Mouse (Mus musculus) MEL (cell line): ENCODE data around the gene Slc38a2. TPM values are rescaled to one million over a fixed set of nuclear protein-coding genes. Genes with fewer than 3 reads are reported as not detected.

Experiments
- DNase-seq: peaks from one replicate; pipeline ENCODE4 v3.0.0; 2011; ENCODE audit warnings: low read depth, low spot score
- H3K27ac ChIP-seq: 2 replicates; pipeline ENCODE4 v1.5.1; 2012; ENCODE audit warnings: low read depth, mild to moderate bottlenecking, control low read depth, low read length, moderate library complexity; ENCODE audit not compliant: control insufficient read depth
- H3K27me3 ChIP-seq, 2 experiments: fragments of 150-350 bp in 1 of 2; sonication (generic) in 1 of 2; 2 replicates each; pipeline ENCODE4 v1.6.1; 2012; ENCODE audit warnings: low read length in 2 of 2, mild to moderate bottlenecking in 2 of 2, improper control_type of control experiment in 1 of 2, moderate library complexity in 1 of 2; ENCODE audit not compliant: insufficient read depth in 2 of 2, control insufficient read depth in 1 of 2
- H3K36me3 ChIP-seq, 2 experiments: 2 replicates each; pipeline ENCODE4 v1.6.1; 2012 to 2014; ENCODE audit warnings: low read length in 2 of 2, improper control_type of control experiment in 1 of 2, inconsistent platforms in 1 of 2, mild to moderate bottlenecking in 1 of 2; ENCODE audit not compliant: insufficient read depth in 2 of 2, control insufficient read depth in 1 of 2
- H3K4me1 ChIP-seq, 2 experiments: fragments of 150-350 bp in 1 of 2; sonication (generic) in 1 of 2; 2 replicates each; pipeline ENCODE4 v1.6.1; 2012; ENCODE audit warnings: low read length in 2 of 2, improper control_type of control experiment in 1 of 2, mild to moderate bottlenecking in 1 of 2; ENCODE audit not compliant: insufficient read depth in 2 of 2, control insufficient read depth in 1 of 2
- H3K4me3 ChIP-seq, 2 experiments: fragments of 150-350 bp in 1 of 2; sonication (generic) in 1 of 2; 2 replicates each; pipeline ENCODE4 v1.5.1; 2012; ENCODE audit warnings: low read depth in 2 of 2, low read length in 2 of 2, mild to moderate bottlenecking in 2 of 2, moderate library complexity in 2 of 2, control low read depth in 1 of 2, improper control_type of control experiment in 1 of 2; ENCODE audit not compliant: control insufficient read depth in 1 of 2, insufficient read depth in 1 of 2
- H3K79me2 ChIP-seq: 2 replicates; pipeline ENCODE4 v1.6.1; 2012; ENCODE audit warnings: mild to moderate bottlenecking, low read length, moderate library complexity; ENCODE audit not compliant: control insufficient read depth, poor library complexity, insufficient read depth
- H3K9ac ChIP-seq: 2 replicates; pipeline ENCODE4 v1.6.1; 2012; ENCODE audit warnings: low read depth, mild to moderate bottlenecking, control low read depth, low read length, moderate library complexity; ENCODE audit not compliant: control insufficient read depth, poor library complexity, severe bottlenecking
- H3K9me3 ChIP-seq: fragments of 150-350 bp; sonication (generic); replicated peaks from 2 replicates; pipeline ENCODE4 v1.6.1; 2012; ENCODE audit warnings: mild to moderate bottlenecking, low read length, improper control_type of control experiment, moderate library complexity; ENCODE audit not compliant: insufficient read depth
- BHLHE40 ChIP-seq: IDR thresholded peaks from 2 replicates; pipeline ENCODE4 v1.6.1; 2012; ENCODE audit warnings: low read depth, mild to moderate bottlenecking, inconsistent platforms, low read length, improper control_type of control experiment, borderline replicate concordance
- CHD2 ChIP-seq: IDR thresholded peaks from 2 replicates; pipeline ENCODE4 v1.6.1; 2011; ENCODE audit warnings: low read length, improper control_type of control experiment
- CTCF ChIP-seq, 3 experiments: IDR thresholded peaks in 2 of 3; conservative IDR thresholded peaks in 1 of 3; 2 replicates each; pipeline ENCODE4 v1.5.1; 2011 to 2012; ENCODE audit warnings: low read length in 3 of 3, low read depth in 2 of 3, mild to moderate bottlenecking in 2 of 3, improper control_type of control experiment in 1 of 3, inconsistent platforms in 1 of 3, mixed read lengths in 1 of 3, moderate library complexity in 1 of 3; ENCODE audit not compliant: control insufficient read depth in 1 of 3, insufficient read depth in 1 of 3, poor library complexity in 1 of 3, severe bottlenecking in 1 of 3
- ELF1 ChIP-seq: IDR thresholded peaks from 2 replicates; pipeline ENCODE4 v1.6.1; 2014; ENCODE audit warnings: low read depth, mild to moderate bottlenecking, inconsistent platforms, low read length, improper control_type of control experiment, moderate library complexity
- ETS1 ChIP-seq: IDR thresholded peaks from 2 replicates; pipeline ENCODE4 v1.6.1; 2012; ENCODE audit warnings: low read depth, mild to moderate bottlenecking, inconsistent platforms, low read length, improper control_type of control experiment, moderate library complexity
- GABPA ChIP-seq: IDR thresholded peaks from 2 replicates; pipeline ENCODE4 v1.6.1; 2012; ENCODE audit warnings: low read depth, mild to moderate bottlenecking, inconsistent platforms, low read length, improper control_type of control experiment, moderate library complexity
- GATA1 ChIP-seq: IDR thresholded peaks from 2 replicates; pipeline ENCODE4 v1.6.1; 2011; ENCODE audit warnings: low read depth, low read length, improper control_type of control experiment
- HCFC1 ChIP-seq: IDR thresholded peaks from 2 replicates; pipeline ENCODE4 v1.6.1; 2012; ENCODE audit warnings: low read depth, mild to moderate bottlenecking, inconsistent platforms, low read length, improper control_type of control experiment, moderate library complexity
- JUND ChIP-seq: IDR thresholded peaks from 2 replicates; pipeline ENCODE4 v1.6.1; 2011; ENCODE audit warnings: low read depth, mild to moderate bottlenecking, improper control_type of control experiment, low read length
- KAT2A ChIP-seq: conservative IDR thresholded peaks from 2 replicates; pipeline ENCODE4 v1.6.1; 2012; ENCODE audit warnings: low read depth, low read length, improper control_type of control experiment, inconsistent platforms
- MAFK ChIP-seq: IDR thresholded peaks from 2 replicates; pipeline ENCODE4 v1.6.1; 2011; ENCODE audit warnings: low read depth, mild to moderate bottlenecking, low read length, improper control_type of control experiment, borderline replicate concordance
- MAX ChIP-seq: IDR thresholded peaks from 2 replicates; pipeline ENCODE4 v1.6.1; 2011; ENCODE audit warnings: low read length, improper control_type of control experiment
- MAZ ChIP-seq: IDR thresholded peaks from 2 replicates; pipeline ENCODE4 v1.6.1; 2012; ENCODE audit warnings: low read depth, mild to moderate bottlenecking, inconsistent platforms, low read length, improper control_type of control experiment
- MEF2A ChIP-seq: IDR thresholded peaks from 2 replicates; pipeline ENCODE4 v1.6.1; 2014; ENCODE audit warnings: low read depth, mild to moderate bottlenecking, inconsistent platforms, low read length, improper control_type of control experiment; ENCODE audit not compliant: poor library complexity, insufficient replicate concordance, severe bottlenecking; ENCODE audit errors: extremely low read depth
- MXI1 ChIP-seq: IDR thresholded peaks from 2 replicates; pipeline ENCODE4 v1.6.1; 2011; ENCODE audit warnings: mild to moderate bottlenecking, low read depth, low read length, improper control_type of control experiment
- MYB ChIP-seq: IDR thresholded peaks from 2 replicates; pipeline ENCODE4 v1.6.1; 2011; ENCODE audit warnings: mild to moderate bottlenecking, low read depth, low read length, improper control_type of control experiment
- NRF1 ChIP-seq: IDR thresholded peaks from 2 replicates; pipeline ENCODE4 v1.6.1; 2014; ENCODE audit warnings: low read depth, mild to moderate bottlenecking, inconsistent platforms, low read length, improper control_type of control experiment, moderate library complexity; ENCODE audit not compliant: poor library complexity, insufficient read depth, severe bottlenecking
- POLR2AphosphoS2 ChIP-seq: IDR thresholded peaks from 2 replicates; pipeline ENCODE4 v1.6.1; 2011; ENCODE audit warnings: low read length, improper control_type of control experiment
- POLR2AphosphoS5 ChIP-seq: IDR thresholded peaks from 2 replicates; pipeline ENCODE4 v1.6.1; 2012; ENCODE audit warnings: low read depth, borderline replicate concordance, mild to moderate bottlenecking, inconsistent platforms, low read length, moderate library complexity, mixed read lengths
- RAD21 ChIP-seq: IDR thresholded peaks from 2 replicates; pipeline ENCODE4 v1.6.1; 2011; ENCODE audit warnings: mild to moderate bottlenecking, low read depth, low read length, improper control_type of control experiment
- RCOR1 ChIP-seq: IDR thresholded peaks from 2 replicates; pipeline ENCODE4 v1.6.1; 2012; ENCODE audit warnings: low read depth, mild to moderate bottlenecking, inconsistent platforms, low read length, improper control_type of control experiment
- SIN3A ChIP-seq: IDR thresholded peaks from 2 replicates; pipeline ENCODE4 v1.6.1; 2012; ENCODE audit warnings: low read length, improper control_type of control experiment, inconsistent platforms
- SMC3 ChIP-seq: IDR thresholded peaks from 2 replicates; pipeline ENCODE4 v1.6.1; 2011; ENCODE audit warnings: low read depth, low read length, improper control_type of control experiment
- TAL1 ChIP-seq: IDR thresholded peaks from 2 replicates; pipeline ENCODE4 v1.6.1; 2012; ENCODE audit warnings: mild to moderate bottlenecking, inconsistent platforms, low read length, moderate library complexity, mixed read lengths
- TBP ChIP-seq: IDR thresholded peaks from 2 replicates; pipeline ENCODE4 v1.8.0; 2011; ENCODE audit warnings: low read depth, low read length, improper control_type of control experiment
- UBTF ChIP-seq: IDR thresholded peaks from 2 replicates; pipeline ENCODE4 v1.6.1; 2012; ENCODE audit warnings: low read depth, mild to moderate bottlenecking, inconsistent platforms, low read length, improper control_type of control experiment, moderate library complexity, borderline replicate concordance; ENCODE audit not compliant: insufficient read depth
- USF2 ChIP-seq, 2 experiments: IDR thresholded peaks; 2 replicates each; pipeline ENCODE4 v1.6.1; 2011 to 2012; ENCODE audit warnings: improper control_type of control experiment in 2 of 2, low read length in 2 of 2, borderline replicate concordance in 1 of 2, inconsistent platforms in 1 of 2, low read depth in 1 of 2, mild to moderate bottlenecking in 1 of 2; ENCODE audit not compliant: insufficient read depth in 1 of 2
- ZC3H11A ChIP-seq: IDR thresholded peaks from 2 replicates; pipeline ENCODE4 v1.6.1; 2012; ENCODE audit warnings: low read depth, mild to moderate bottlenecking, inconsistent platforms, low read length, improper control_type of control experiment
- ZKSCAN1 ChIP-seq: IDR thresholded peaks from 2 replicates; pipeline ENCODE4 v1.6.1; 2012; ENCODE audit warnings: low read depth, mild to moderate bottlenecking, inconsistent platforms, low read length, improper control_type of control experiment, moderate library complexity
- ZMIZ1 ChIP-seq: IDR thresholded peaks from 2 replicates; pipeline ENCODE4 v1.6.1; 2012; ENCODE audit warnings: low read depth, mild to moderate bottlenecking, inconsistent platforms, low read length, improper control_type of control experiment, moderate library complexity
- ZNF384 ChIP-seq: IDR thresholded peaks from 2 replicates; pipeline ENCODE4 v1.6.1; 2012; ENCODE audit warnings: low read depth, mild to moderate bottlenecking, inconsistent platforms, low read length, improper control_type of control experiment
- polyA plus RNA-seq, 2 experiments: library from polyadenylated mRNA; stranded (reverse) in 1 of 2; unstranded in 1 of 2; fragments of >175 nt in 1 of 2; fragments of >200 nt in 1 of 2; gene quantifications; 2 replicates each; pipeline versions ENCODE4 v1.2.1 to v1.2.4; 2012; ENCODE audit warnings: low replicate concordance in 2 of 2, low read depth in 1 of 2; ENCODE audit not compliant: insufficient read length in 2 of 2, insufficient read depth in 1 of 2, missing spikeins in 1 of 2
- total RNA-seq: library from RNA; depleted of rRNA; stranded (reverse); fragments of 300-350 nt; gene quantifications from 2 replicates; pipeline ENCODE4 v1.2.3, GENCODE M21; 2012

Gene Slc38a2
- total and polyA plus RNA-seq, 3 experiments: 80.6 to 590 (median 177) TPM

- TF ChIP-seq SMC3 (no peak; the same call in 1 of the 2 replicates), TAL1 (no peak), USF2 (IDR thresholded peaks at IDR 0.05; ENCODE audit: borderline replicate concordance in 1 of 2, insufficient read depth in 1 of 2, low read depth in 1 of 2, low read length in 2 of 2) (no peak), JUND (no peak), MYB (no peak), TBP (no peak), HCFC1 (no peak), MEF2A (no peak), SIN3A (no peak; the same call in 1 of the 2 replicates), CTCF (IDR thresholded peaks at IDR 0.05 in 2 of 3, conservative IDR thresholded peaks at IDR 0.05 in 1 of 3; ENCODE audit: control insufficient read depth in 1 of 3, insufficient read depth in 1 of 3, low read depth in 2 of 3, low read length in 3 of 3, poor library complexity in 1 of 3, severe bottlenecking in 1 of 3) (peak in 1 of 3 experiments; percentile 15; a peak in 1 of 6 replicates)
Observed at GRCm38 (mm10) chr15:96712338-96712737, 12.8 kb upstream of the Slc38a2 start (continued).

DNA sequence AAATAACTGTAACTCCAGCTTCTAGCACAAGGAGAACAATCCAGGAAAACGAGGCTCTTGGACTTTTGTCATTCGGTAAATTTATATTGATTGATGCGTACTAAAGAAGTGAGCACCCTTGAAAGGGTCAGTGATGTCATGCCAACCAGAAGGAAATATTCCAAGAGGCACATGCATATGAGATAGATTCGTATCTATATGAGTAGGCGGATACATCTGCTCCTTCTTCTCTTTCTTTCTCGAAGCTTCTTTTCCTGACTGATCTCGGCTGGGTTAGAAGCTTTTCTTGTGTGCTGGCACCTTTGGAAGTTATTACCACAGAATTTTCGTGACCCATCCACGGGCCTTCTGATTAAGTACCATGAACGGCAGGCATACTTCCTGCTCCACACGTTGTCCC is 12.1 kb upstream of the Slc38a2 start:
- H3K79me2 ChIP-seq: peaks cover 13% of the 10 kb centered on the region
- H3K4me1 ChIP-seq: peaks cover 43 to 49% of the 10 kb centered on the region in 2 experiments
- H3K4me3 ChIP-seq: peak overlapping the region; percentile 15 to 35; a peak in 3 of 4 replicates
- no peaks in the 10 kb centered on the region for H3K9me3 ChIP-seq
- H3K9ac ChIP-seq: peak overlapping the region; percentile 62
- no peaks in the 10 kb centered on the region for H3K27me3 ChIP-seq
- DNase-seq: peak; percentile 65
- peaks cover 0 to 63% of the 10 kb centered on the region in 2 experiments; a peak in 2 of 4 replicates for H3K36me3 ChIP-seq
- H3K27ac ChIP-seq: peak overlapping the region; percentile 76
- TF ChIP-seq SIN3A: no peak
- no peak for TF ChIP-seq MAFK
- TF ChIP-seq RAD21: no peak
- TF ChIP-seq TBP: peak; percentile 70; the same call in 1 of the 2 replicates
- no peak for TF ChIP-seq KAT2A
- no peak for TF ChIP-seq POLR2AphosphoS5
- 0 out of 2 replicates have a peak, but pooled peaks have one; percentile 14 for TF ChIP-seq JUND
- TF ChIP-seq HCFC1: 0 out of 2 replicates have a peak, but pooled peaks have one; percentile 9
- no peak for TF ChIP-seq MEF2A
- TF ChIP-seq POLR2AphosphoS2: peak; percentile 19; the same call in 1 of the 2 replicates
- no peak for TF ChIP-seq CTCF (IDR thresholded peaks at IDR 0.05 in 2 of 3, conservative IDR thresholded peaks at IDR 0.05 in 1 of 3; ENCODE audit: control insufficient read depth in 1 of 3, insufficient read depth in 1 of 3, low read depth in 2 of 3, low read length in 3 of 3, poor library complexity in 1 of 3, severe bottlenecking in 1 of 3)
- TF ChIP-seq GABPA: no peak
- TF ChIP-seq GATA1: peak; percentile 70
- TF ChIP-seq ZMIZ1: no peak
- no peak for TF ChIP-seq ZC3H11A
- TF ChIP-seq MAZ: no peak
- TF ChIP-seq ZNF384: no peak
- no peak for TF ChIP-seq SMC3
- no peak for TF ChIP-seq RCOR1
- TF ChIP-seq MXI1: no peak
- TF ChIP-seq UBTF: no peak
- no peak for TF ChIP-seq ELF1
- no peak for TF ChIP-seq USF2 (IDR thresholded peaks at IDR 0.05; ENCODE audit: borderline replicate concordance in 1 of 2, insufficient read depth in 1 of 2, low read depth in 1 of 2, low read length in 2 of 2)
- TF ChIP-seq MYB: no peak
- TF ChIP-seq TAL1: no peak
- TF ChIP-seq NRF1: no peak
- no peak for TF ChIP-seq CHD2
- TF ChIP-seq ETS1: peak; percentile 61; the same call in 1 of the 2 replicates
- TF ChIP-seq ZKSCAN1: no peak
- peak; percentile 62; the same call in 1 of the 2 replicates for TF ChIP-seq BHLHE40
- TF ChIP-seq MAX: peak; percentile 77
